Mouse (Mus musculus): ENCODE measurements around the gene Npvf. TPM values are rescaled to one million over a fixed set of nuclear protein-coding genes. Genes with fewer than 3 reads are reported as not detected.

The Npvf gene
- polyA plus RNA-seq (2016; fragmentation: Nextera tagmentation; extraction: Ambion mirVana) = 0.33 TPM in 1 of 2 replicates, not detected in the other

GRCm38 (mm10) chr6:50654356-50654755 is at the start of gene Npvf:
Gene Npvf (minus strand): TSS chr6:50654439.
- WGBS = 75% methylated on average over 4 of the region's 4 CpGs
- Histone ChIP-seq H3K4me1 (no peaks in the 10 kb centered on the region), H3K9me3 (no peaks in the 10 kb centered on the region), H3K27me3 (ENCODE audit: insufficient read depth, poor library complexity, severe bottlenecking) (no peaks in the 10 kb centered on the region), H3K36me3 (no peaks in the 10 kb centered on the region), H3K27ac (no peak within 1 kb of the TSS), H3K4me3 (no peak within 1 kb of the TSS)
- no peak for DNase-seq (ENCODE audit: low spot score)

- DNase-seq (ENCODE audit: low spot score) = no peak
- H3K9me3 ChIP-seq = no peaks in the 10 kb centered on the region
- H3K27me3 ChIP-seq (ENCODE audit: insufficient read depth, poor library complexity, severe bottlenecking) = no peaks in the 10 kb centered on the region
- H3K4me1 ChIP-seq = peaks cover 4% of the 10 kb centered on the region; the same call in 1 of the 2 replicates
- WGBS = 68% methylated on average over 15 of the region's 15 CpGs
- H3K4me3 ChIP-seq = no peak overlapping the region
- no peaks in the 10 kb centered on the region for H3K36me3 ChIP-seq
- H3K27ac ChIP-seq = no peak overlapping the region
Observed at GRCm38 (mm10) chr6:50689121-50689815, 35.0 kb upstream of the Npvf start.

GRCm38 (mm10) chr6:50684646-50685415 is 30.6 kb upstream of the Npvf start:
- Histone ChIP-seq H3K27ac (0 out of 2 replicates have a peak overlapping the region, but pooled peaks have one; percentile 32), H3K27me3 (ENCODE audit: insufficient read depth, poor library complexity, severe bottlenecking) (no peaks in the 10 kb centered on the region), H3K36me3 (no peaks in the 10 kb centered on the region), H3K4me3 (no peak overlapping the region), H3K4me1 (peaks cover 23% of the 10 kb centered on the region), H3K9me3 (no peaks in the 10 kb centered on the region)
- DNase-seq (ENCODE audit: low spot score) = no peak
- 62% methylated on average over 7 of the region's 7 CpGs for WGBS

- no peak for DNase-seq (ENCODE audit: low spot score)
- Histone ChIP-seq H3K4me3 (no peak overlapping the region), H3K9me3 (no peaks in the 10 kb centered on the region), H3K36me3 (no peaks in the 10 kb centered on the region), H3K27me3 (ENCODE audit: insufficient read depth, poor library complexity, severe bottlenecking) (no peaks in the 10 kb centered on the region), H3K4me1 (peaks cover 23% of the 10 kb centered on the region), H3K27ac (peak overlapping the region; percentile 70)
- 14% methylated on average over 5 of the region's 5 CpGs for WGBS
Observed at GRCm38 (mm10) chr6:50681491-50681890, 27.3 kb upstream of the Npvf start.

GRCm38 (mm10) chr6:50680224-50681215 is 26.3 kb upstream of the Npvf start:
- Histone ChIP-seq H3K27me3 (ENCODE audit: insufficient read depth, poor library complexity, severe bottlenecking) (no peaks in the 10 kb centered on the region), H3K9me3 (no peaks in the 10 kb centered on the region), H3K4me3 (no peak overlapping the region), H3K4me1 (peaks cover 23% of the 10 kb centered on the region), H3K36me3 (no peaks in the 10 kb centered on the region), H3K27ac (0 out of 2 replicates have a peak overlapping the region, but pooled peaks have one; percentile 70)
- no peak for DNase-seq (ENCODE audit: low spot score)
- WGBS = 65% methylated on average over 20 of the region's 20 CpGs

GRCm38 (mm10) chr6:50679486-50679828 is 25.2 kb upstream of the Npvf start:
- no peak for DNase-seq (ENCODE audit: low spot score)
- WGBS = 86% methylated on average over 2 of the region's 2 CpGs
- Histone ChIP-seq H3K36me3 (no peaks in the 10 kb centered on the region), H3K27me3 (ENCODE audit: insufficient read depth, poor library complexity, severe bottlenecking) (no peaks in the 10 kb centered on the region), H3K27ac (no peak overlapping the region), H3K4me1 (peaks cover 23% of the 10 kb centered on the region), H3K9me3 (no peaks in the 10 kb centered on the region), H3K4me3 (no peak overlapping the region)

- no peak overlapping the region for H3K27ac ChIP-seq
- H3K27me3 ChIP-seq (ENCODE audit: insufficient read depth, poor library complexity, severe bottlenecking) = no peaks in the 10 kb centered on the region
- WGBS = 26% methylated on average over 8 of the region's 8 CpGs
Observed at GRCm38 (mm10) chr6:50678826-50679485, 24.7 kb upstream of the Npvf start.

GRCm38 (mm10) chr6:50671191-50671590 is 17.0 kb upstream of the Npvf start:
- no peak for DNase-seq (ENCODE audit: low spot score)
- WGBS = 81% methylated on average over 3 of the region's 3 CpGs
- Histone ChIP-seq H3K4me1 (no peaks in the 10 kb centered on the region), H3K27ac (no peak overlapping the region), H3K9me3 (no peaks in the 10 kb centered on the region), H3K36me3 (no peaks in the 10 kb centered on the region), H3K4me3 (no peak overlapping the region), H3K27me3 (ENCODE audit: insufficient read depth, poor library complexity, severe bottlenecking) (no peaks in the 10 kb centered on the region; the same call in 1 of the 2 replicates)

More at GRCm38 (mm10) chr6:50678826-50679485, 24.7 kb upstream of the Npvf start:
- H3K9me3 ChIP-seq = no peaks in the 10 kb centered on the region
- peaks cover 23% of the 10 kb centered on the region for H3K4me1 ChIP-seq
- DNase-seq (ENCODE audit: low spot score) = peak; percentile 80
- H3K4me3 ChIP-seq = no peak overlapping the region
- H3K36me3 ChIP-seq = no peaks in the 10 kb centered on the region

- no peaks in the 10 kb centered on the region; the same call in 1 of the 2 replicates for H3K27me3 ChIP-seq (ENCODE audit: insufficient read depth, poor library complexity, severe bottlenecking)
- H3K4me1 ChIP-seq = no peaks in the 10 kb centered on the region
- DNase-seq (ENCODE audit: low spot score) = no peak
- H3K36me3 ChIP-seq = no peaks in the 10 kb centered on the region
- H3K9me3 ChIP-seq = no peaks in the 10 kb centered on the region
- H3K27ac ChIP-seq = no peak overlapping the region
- no peak overlapping the region for H3K4me3 ChIP-seq
- WGBS = 63% methylated on average over 5 of the region's 5 CpGs
Observed at GRCm38 (mm10) chr6:50666937-50667336, 12.7 kb upstream of the Npvf start.

GRCm38 (mm10) chr6:50665020-50665419 is 10.8 kb upstream of the Npvf start:
- Histone ChIP-seq H3K36me3 (no peaks in the 10 kb centered on the region), H3K27me3 (ENCODE audit: insufficient read depth, poor library complexity, severe bottlenecking) (no peaks in the 10 kb centered on the region; the same call in 1 of the 2 replicates), H3K27ac (no peak overlapping the region), H3K4me1 (no peaks in the 10 kb centered on the region), H3K4me3 (no peak overlapping the region), H3K9me3 (no peaks in the 10 kb centered on the region)
- no peak for DNase-seq (ENCODE audit: low spot score)
- 70% methylated on average over 3 of the region's 3 CpGs for WGBS

- Histone ChIP-seq H3K27me3 (ENCODE audit: insufficient read depth, poor library complexity, severe bottlenecking) (no peaks in the 10 kb centered on the region; the same call in 1 of the 2 replicates), H3K4me3 (no peak overlapping the region), H3K9me3 (no peaks in the 10 kb centered on the region), H3K27ac (no peak overlapping the region), H3K4me1 (no peaks in the 10 kb centered on the region), H3K36me3 (no peaks in the 10 kb centered on the region)
- no peak for DNase-seq (ENCODE audit: low spot score)
- WGBS = 82% methylated on average over 3 of the region's 3 CpGs
Observed at GRCm38 (mm10) chr6:50664193-50664592, 10.0 kb upstream of the Npvf start.
